Mouse (Mus musculus) CD4-positive, CD25-positive, alpha-beta regulatory T cell, adult 9 weeks (primary cell): ENCODE results near the gene Uqcrc1. TPM values are rescaled to one million over a fixed set of nuclear protein-coding genes. Genes with fewer than 3 reads are reported as not detected.

Experiments used
- polyA plus RNA-seq: library from polyadenylated mRNA; unstranded; fragments of 100-300 nt; shearing (Covaris generic); gene quantifications from one replicate; pipeline ENCODE4 v1.2.1, GENCODE M21; 2017

Gene Uqcrc1
- 384 TPM for polyA plus RNA-seq

GRCm38 (mm10) chr9:108936418-108937364, at the start of gene Uqcrc1:
Gene Uqcrc1, plus strand, starts transcription at chr9:108936633.

GRCm38 (mm10) chr9:108914491-108914890, 21.9 kb upstream of the Uqcrc1 start, which contains the start of gene Tmem89:
Gene Tmem89, plus strand, starts transcription at chr9:108914619.

GRCm38 (mm10) chr9:108953081-108953636, 16.7 kb downstream of the Uqcrc1 start, which contains the start of gene Col7a1:
Gene Col7a1, plus strand, starts transcription at chr9:108953586.

GRCm38 (mm10) chr9:108985710-108986109, 49.3 kb downstream of the Uqcrc1 start, which contains the start of gene Ucn2:
Gene Ucn2, plus strand, starts transcription at chr9:108986010.

GRCm38 (mm10) chr9:108991428-108992084, 55.1 kb downstream of the Uqcrc1 start, which contains the start of gene Pfkfb4:
Gene Pfkfb4, plus strand, starts transcription at chr9:108991778.

Other genes starting within 250 kb of the Uqcrc1 start
- gene Prkar2a, start 247.3 kb upstream of the Uqcrc1 start, polyA plus RNA-seq, result 3.9 TPM
- 18.0 TPM for gene Ip6k2, start 152.8 kb upstream of the Uqcrc1 start, polyA plus RNA-seq
- 3.8 TPM for gene Nckipsd, start 128.3 kb upstream of the Uqcrc1 start, polyA plus RNA-seq
- gene Celsr3, start 110.3 kb upstream of the Uqcrc1 start, polyA plus RNA-seq, result 0.45 TPM
- 19.0 TPM for gene Slc26a6, start 83.3 kb upstream of the Uqcrc1 start, polyA plus RNA-seq
- not detected for gene Tmem89, start 22.0 kb upstream of the Uqcrc1 start, polyA plus RNA-seq
- 0.61 TPM for gene Col7a1, start 17.0 kb downstream of the Uqcrc1 start, polyA plus RNA-seq
- gene Ucn2, start 49.4 kb downstream of the Uqcrc1 start, polyA plus RNA-seq, result not detected
- gene Pfkfb4, start 55.1 kb downstream of the Uqcrc1 start, polyA plus RNA-seq, result 8.2 TPM
- gene Shisa5, start 101.9 kb downstream of the Uqcrc1 start, polyA plus RNA-seq, result 5,230 TPM
- 102 TPM for gene Trex1, start 123.1 kb downstream of the Uqcrc1 start, polyA plus RNA-seq
- gene Atrip, start 137.5 kb downstream of the Uqcrc1 start, polyA plus RNA-seq, result 34.2 TPM
- gene Ccdc51, start 145.9 kb downstream of the Uqcrc1 start, polyA plus RNA-seq, result 17.6 TPM
- gene Tma7, start 146.0 kb downstream of the Uqcrc1 start, polyA plus RNA-seq, result 662 TPM
- gene Plxnb1, start 158.8 kb downstream of the Uqcrc1 start, polyA plus RNA-seq, result 2.9 TPM
- not detected for gene Fbxw21, start 225.4 kb downstream of the Uqcrc1 start, polyA plus RNA-seq